Mouse (Mus musculus): ENCODE data around the gene Anks1. TPM values are rescaled to one million over a fixed set of nuclear protein-coding genes. Genes with fewer than 3 reads are reported as not detected.

The Anks1 gene
- polyA plus RNA-seq, 1 experiment from 2014 or later: 93.6 TPM

DNA sequence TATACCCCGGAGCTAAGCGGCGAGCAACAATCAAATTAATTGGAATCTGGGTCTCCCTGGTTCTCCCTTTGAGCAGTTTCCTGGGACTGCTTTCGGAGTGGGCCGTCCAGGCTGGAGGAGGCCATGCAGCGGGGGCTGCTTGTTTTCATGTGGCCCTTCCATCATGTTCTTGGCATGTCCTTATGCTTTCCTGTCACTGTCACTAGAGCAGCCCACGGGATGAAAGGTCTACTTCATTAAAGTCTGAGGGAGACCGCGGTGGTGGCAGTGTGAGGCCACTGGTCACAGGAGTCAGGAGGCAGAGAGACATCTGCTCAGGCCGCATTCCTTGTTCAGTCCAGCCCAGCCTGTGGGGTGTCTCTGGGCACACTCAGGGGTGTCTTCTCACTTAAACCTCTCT lies 123.1 kb downstream of the Anks1 start:
- Histone ChIP-seq H3K27ac (peak overlapping the region; percentile 64), H3K9ac (peak overlapping the region; percentile 45; the same call in 1 of the 2 replicates), H3K9me3 (no peaks in the 10 kb centered on the region), H3K27me3 (replicated peaks) (no peaks in the 10 kb centered on the region), H3K4me3 (no peak overlapping the region), H3K4me1 (peaks cover 47% of the 10 kb centered on the region), H3K4me2 (replicated peaks) (no peak overlapping the region), H3K36me3 (peaks cover 2% of the 10 kb centered on the region; the same call in 1 of the 2 replicates)
- WGBS: 66% methylated on average over 10 of the region's 10 CpGs
- ATAC-seq (ENCODE audit: low FRiP score, low read depth): no peak

GRCm38 (mm10) chr17:28033046-28033580 lies 124.0 kb downstream of the Anks1 start:
- no peak; the same call in 1 of the 2 replicates for ATAC-seq (ENCODE audit: low FRiP score, low read depth)

DNA sequence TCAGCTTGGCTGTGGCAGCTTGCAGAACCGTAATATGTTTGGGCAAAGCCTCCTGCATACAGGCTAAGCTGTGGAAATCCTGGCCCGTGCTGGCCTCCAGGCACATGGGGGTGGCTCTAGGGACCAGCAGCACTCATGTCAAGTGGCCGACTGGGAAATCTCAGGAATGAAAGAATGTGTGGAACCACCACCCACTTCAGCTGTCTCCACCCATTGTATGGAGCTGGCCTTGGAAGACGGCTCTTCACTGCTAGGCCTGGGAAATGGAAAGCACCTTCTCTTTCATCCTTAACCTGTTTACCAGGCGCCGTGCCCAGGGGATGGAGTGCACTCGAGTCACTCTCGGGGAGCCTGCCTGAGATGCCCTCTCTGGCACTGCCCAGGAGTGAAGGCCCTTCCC lies 125.9 kb downstream of the Anks1 start:
- no peak for ATAC-seq (ENCODE audit: low FRiP score, low read depth)
- H3K27ac ChIP-seq: no peak overlapping the region
- peaks cover 58% of the 10 kb centered on the region for H3K4me1 ChIP-seq
- no peak overlapping the region for H3K4me2 ChIP-seq (replicated peaks)
- no peak overlapping the region for H3K4me3 ChIP-seq
- no peaks in the 10 kb centered on the region for H3K36me3 ChIP-seq
- no peaks in the 10 kb centered on the region for H3K9me3 ChIP-seq
- H3K9ac ChIP-seq: no peak overlapping the region
- no peaks in the 10 kb centered on the region for H3K27me3 ChIP-seq (replicated peaks)
- 86% methylated on average over 8 of the region's 8 CpGs for WGBS

More at GRCm38 (mm10) chr17:28033046-28033580, 124.0 kb downstream of the Anks1 start:
- H3K27me3 ChIP-seq (replicated peaks): no peaks in the 10 kb centered on the region
- H3K36me3 ChIP-seq: no peaks in the 10 kb centered on the region
- H3K27ac ChIP-seq: peak overlapping the region; percentile 64
- H3K9me3 ChIP-seq: no peaks in the 10 kb centered on the region
- peaks cover 54% of the 10 kb centered on the region for H3K4me1 ChIP-seq
- 0 out of 2 replicates have a peak overlapping the region, but pooled peaks have one; percentile 45 for H3K9ac ChIP-seq
- H3K4me2 ChIP-seq (replicated peaks): peak overlapping the region; percentile 9; the same call in 1 of the 2 replicates
- H3K4me3 ChIP-seq: no peak overlapping the region
- 12% methylated on average over 3 of the region's 3 CpGs for WGBS

DNA sequence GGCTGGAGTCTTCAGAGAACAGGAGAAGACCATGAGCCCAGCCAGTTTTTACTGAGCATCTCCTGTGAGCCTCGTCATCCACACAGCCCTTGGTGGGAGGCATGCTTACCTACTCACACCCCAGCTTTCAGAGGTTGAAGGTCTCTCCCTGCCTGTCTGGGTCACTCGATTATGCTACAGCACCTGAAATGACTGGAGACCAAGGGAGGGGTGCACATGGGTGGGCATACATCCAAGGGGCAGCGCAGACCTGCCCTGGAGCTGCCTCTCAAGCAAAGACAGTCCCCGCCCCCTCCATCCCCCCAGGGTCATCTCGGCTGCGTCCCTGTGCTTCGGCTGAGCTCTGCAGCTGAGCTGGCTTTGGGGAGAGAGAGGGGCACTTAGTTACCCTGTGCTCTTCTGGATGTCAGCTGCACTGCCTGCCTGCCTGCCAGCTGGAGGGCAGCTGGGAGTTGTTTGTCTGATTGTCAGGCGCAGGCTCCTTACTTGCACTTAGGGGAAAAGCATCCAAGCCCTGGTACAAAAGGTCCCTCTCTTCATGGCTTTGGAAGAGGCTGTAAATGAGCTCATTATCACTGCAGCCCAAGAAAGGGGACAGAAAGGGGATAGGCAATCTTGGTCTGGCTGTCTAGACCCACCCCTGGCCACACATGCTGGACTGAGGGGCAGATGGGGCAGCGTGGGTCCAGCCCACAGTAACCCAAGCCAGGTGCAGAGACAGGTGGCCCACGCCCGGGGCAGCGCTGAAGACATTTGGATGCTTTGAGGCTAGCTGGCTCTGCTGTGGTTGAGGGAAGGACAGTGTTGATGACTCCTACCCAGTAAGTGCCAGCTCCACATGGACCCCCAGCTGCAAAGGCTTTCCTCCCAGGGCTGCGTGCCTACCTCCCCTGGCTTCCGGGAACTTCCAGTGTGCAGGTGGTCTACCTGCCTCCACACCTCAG lies 128.0 kb downstream of the Anks1 start:
- Histone ChIP-seq H3K9me3 (no peaks in the 10 kb centered on the region), H3K27ac (peak overlapping the region; percentile 65), H3K4me2 (replicated peaks) (no peak overlapping the region), H3K27me3 (replicated peaks) (no peaks in the 10 kb centered on the region), H3K4me3 (no peak overlapping the region), H3K4me1 (peaks cover 60% of the 10 kb centered on the region), H3K36me3 (no peaks in the 10 kb centered on the region), H3K9ac (0 out of 2 replicates have a peak overlapping the region, but pooled peaks have one; percentile 22)
- ATAC-seq (ENCODE audit: low FRiP score, low read depth): peak; percentile 70
- 43% methylated on average over 14 of the region's 14 CpGs for WGBS

- Histone ChIP-seq H3K36me3 (0 out of 2 replicates have a peak, but pooled peaks cover 11% of the 10 kb centered on the region), H3K4me3 (peak overlapping the region; percentile 31), H3K9me3 (no peaks in the 10 kb centered on the region), H3K4me1 (peaks cover 63% of the 10 kb centered on the region), H3K27ac (peak overlapping the region; percentile 70), H3K27me3 (replicated peaks) (no peaks in the 10 kb centered on the region), H3K4me2 (replicated peaks) (peak overlapping the region; percentile 60), H3K9ac (peak overlapping the region; percentile 59)
- ATAC-seq (ENCODE audit: low FRiP score, low read depth): peak; percentile 38; the same call in 1 of the 2 replicates
- WGBS: 16% methylated on average over 16 of the region's 16 CpGs
Observed at GRCm38 (mm10) chr17:28040620-28041019, 131.5 kb downstream of the Anks1 start.

DNA sequence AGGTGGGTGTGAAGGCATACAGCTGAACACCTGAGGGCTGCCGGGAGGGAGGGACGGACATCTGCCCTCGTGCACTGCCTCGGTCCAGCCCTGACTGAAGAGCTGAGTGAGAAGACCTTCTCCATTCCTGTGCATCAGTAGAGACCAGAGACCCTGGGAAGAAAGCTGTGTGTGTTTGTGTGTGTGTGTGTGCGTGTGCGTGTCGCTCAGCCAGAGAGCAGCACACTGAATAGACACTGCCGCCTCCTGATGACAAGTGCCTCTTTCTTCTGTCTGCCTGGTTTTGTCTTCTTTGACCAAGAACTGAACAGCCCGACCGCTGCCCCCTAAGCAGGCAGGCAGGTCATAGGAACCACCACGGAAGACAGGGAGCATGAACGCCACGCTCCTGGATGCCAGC lies 132.2 kb downstream of the Anks1 start:
- no peak for ATAC-seq (ENCODE audit: low FRiP score, low read depth)
- peak overlapping the region; percentile 31 for H3K4me3 ChIP-seq
- H3K27ac ChIP-seq: peak overlapping the region; percentile 70; the same call in 1 of the 2 replicates
- H3K36me3 ChIP-seq: 0 out of 2 replicates have a peak, but pooled peaks cover 11% of the 10 kb centered on the region
- 56% methylated on average over 13 of the region's 13 CpGs for WGBS
- H3K4me2 ChIP-seq (replicated peaks): peak overlapping the region; percentile 60
- no peaks in the 10 kb centered on the region for H3K9me3 ChIP-seq
- peak overlapping the region; percentile 59 for H3K9ac ChIP-seq
- no peaks in the 10 kb centered on the region for H3K27me3 ChIP-seq (replicated peaks)
- H3K4me1 ChIP-seq: peaks cover 63% of the 10 kb centered on the region

DNA sequence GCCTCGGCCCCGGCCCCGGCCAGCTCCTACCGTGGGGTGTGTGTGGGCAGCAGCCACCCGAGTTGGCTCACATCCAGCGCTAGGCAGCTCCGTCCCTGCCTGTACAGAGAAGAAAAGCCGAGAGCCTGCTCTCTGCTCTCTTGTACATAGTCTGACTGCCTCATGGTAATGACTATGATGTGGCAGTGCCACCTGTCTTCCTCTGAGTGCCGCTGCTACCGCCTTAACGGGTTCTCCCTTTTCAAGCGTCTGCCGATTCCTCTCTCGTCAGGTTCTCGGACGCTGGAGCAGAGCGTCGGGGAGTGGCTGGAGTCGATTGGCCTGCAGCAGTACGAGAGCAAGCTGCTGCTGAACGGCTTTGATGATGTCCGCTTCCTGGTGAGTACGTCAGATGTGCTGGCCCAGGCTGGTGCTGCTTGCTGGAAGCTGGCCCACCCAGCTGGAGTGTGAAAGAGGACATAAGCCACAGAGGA lies 133.2 kb downstream of the Anks1 start:
- peaks cover 53% of the 10 kb centered on the region for H3K4me1 ChIP-seq
- H3K27me3 ChIP-seq (replicated peaks): no peaks in the 10 kb centered on the region
- ATAC-seq (ENCODE audit: low FRiP score, low read depth): peak; percentile 61
- H3K9ac ChIP-seq: peak overlapping the region; percentile 59
- 44% methylated on average over 23 of the region's 23 CpGs for WGBS
- H3K36me3 ChIP-seq: peaks cover 17% of the 10 kb centered on the region; the same call in 1 of the 2 replicates
- H3K4me2 ChIP-seq (replicated peaks): peak overlapping the region; percentile 60
- H3K9me3 ChIP-seq: no peaks in the 10 kb centered on the region
- H3K4me3 ChIP-seq: peak overlapping the region; percentile 31
- peak overlapping the region; percentile 64 for H3K27ac ChIP-seq

DNA sequence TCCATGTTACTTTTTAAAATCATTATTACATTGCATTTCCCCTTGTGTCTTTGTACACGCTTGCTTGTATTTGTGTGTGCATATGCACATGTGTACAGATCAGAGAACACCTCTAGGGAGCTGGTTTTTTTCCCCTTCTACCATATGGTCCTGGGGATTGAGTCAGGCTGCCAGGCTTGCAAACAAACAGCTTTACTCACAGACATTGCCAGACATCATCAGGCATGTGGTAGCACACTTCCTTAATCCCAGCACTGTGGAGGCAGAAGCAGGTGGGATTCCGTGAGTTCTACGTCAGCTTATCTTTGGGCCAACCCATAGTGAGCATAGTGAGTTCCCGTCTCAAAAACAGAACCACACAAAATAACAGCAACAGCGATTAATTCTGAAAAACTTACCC lies 137.9 kb downstream of the Anks1 start:
- Histone ChIP-seq H3K27ac (no peak overlapping the region), H3K27me3 (replicated peaks) (no peaks in the 10 kb centered on the region), H3K4me1 (peaks cover 16% of the 10 kb centered on the region), H3K4me3 (no peak overlapping the region), H3K4me2 (replicated peaks) (no peak overlapping the region), H3K9ac (no peak overlapping the region), H3K36me3 (peaks cover 44% of the 10 kb centered on the region), H3K9me3 (no peaks in the 10 kb centered on the region)
- WGBS: 89% methylated on average over 5 of the region's 5 CpGs
- no peak for ATAC-seq (ENCODE audit: low FRiP score, low read depth)

GRCm38 (mm10) chr17:28047520-28047919 lies 138.4 kb downstream of the Anks1 start:
- no peak overlapping the region for H3K9ac ChIP-seq
- WGBS: 83% methylated on average over 5 of the region's 5 CpGs
- H3K4me1 ChIP-seq: peaks cover 11% of the 10 kb centered on the region

GRCm38 (mm10) chr17:28048425-28048824 lies 139.3 kb downstream of the Anks1 start:
- Histone ChIP-seq H3K27me3 (replicated peaks) (no peaks in the 10 kb centered on the region), H3K4me3 (no peak overlapping the region), H3K4me2 (replicated peaks) (no peak overlapping the region), H3K27ac (no peak overlapping the region), H3K9ac (no peak overlapping the region), H3K9me3 (no peaks in the 10 kb centered on the region), H3K36me3 (peaks cover 58% of the 10 kb centered on the region), H3K4me1 (peaks cover 2% of the 10 kb centered on the region)
- WGBS: 45% methylated on average over 4 of the region's 4 CpGs
- peak; percentile 76; the same call in 1 of the 2 replicates for ATAC-seq (ENCODE audit: low FRiP score, low read depth)

More at GRCm38 (mm10) chr17:28047520-28047919, 138.4 kb downstream of the Anks1 start:
- Histone ChIP-seq H3K27ac (no peak overlapping the region), H3K9me3 (no peaks in the 10 kb centered on the region), H3K4me2 (replicated peaks) (no peak overlapping the region), H3K27me3 (replicated peaks) (no peaks in the 10 kb centered on the region), H3K36me3 (peaks cover 49% of the 10 kb centered on the region), H3K4me3 (no peak overlapping the region)
- no peak for ATAC-seq (ENCODE audit: low FRiP score, low read depth)

DNA sequence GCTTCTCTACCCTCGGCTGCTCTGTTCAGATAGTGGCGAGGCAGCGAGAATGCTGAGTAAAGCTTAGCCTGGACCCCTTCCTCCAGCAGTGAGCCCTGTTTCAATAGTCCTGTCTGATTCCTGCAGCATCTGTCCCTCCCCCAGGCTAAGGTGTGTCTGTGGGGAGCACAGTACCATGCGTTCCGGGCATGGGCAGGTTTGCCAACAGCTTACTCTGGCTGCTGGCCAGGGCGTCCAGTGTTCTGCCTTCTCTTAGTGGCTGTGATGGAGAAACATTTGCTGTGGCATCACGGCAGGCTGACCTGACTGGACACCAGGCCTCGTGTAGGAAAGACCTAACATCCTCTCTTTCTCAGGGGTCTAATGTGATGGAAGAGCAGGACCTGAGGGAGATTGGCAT lies 141.1 kb downstream of the Anks1 start:
- 96% methylated on average over 8 of the region's 8 CpGs for WGBS
- H3K4me3 ChIP-seq: no peak overlapping the region
- H3K36me3 ChIP-seq: peaks cover 66% of the 10 kb centered on the region
- no peak overlapping the region for H3K27ac ChIP-seq
- H3K4me1 ChIP-seq: no peaks in the 10 kb centered on the region
- H3K27me3 ChIP-seq (replicated peaks): no peaks in the 10 kb centered on the region
- 0 out of 2 replicates have a peak overlapping the region, but pooled peaks have one; percentile 29 for H3K9ac ChIP-seq
- no peaks in the 10 kb centered on the region for H3K9me3 ChIP-seq
- no peak overlapping the region for H3K4me2 ChIP-seq (replicated peaks)
- no peak for ATAC-seq (ENCODE audit: low FRiP score, low read depth)

DNA sequence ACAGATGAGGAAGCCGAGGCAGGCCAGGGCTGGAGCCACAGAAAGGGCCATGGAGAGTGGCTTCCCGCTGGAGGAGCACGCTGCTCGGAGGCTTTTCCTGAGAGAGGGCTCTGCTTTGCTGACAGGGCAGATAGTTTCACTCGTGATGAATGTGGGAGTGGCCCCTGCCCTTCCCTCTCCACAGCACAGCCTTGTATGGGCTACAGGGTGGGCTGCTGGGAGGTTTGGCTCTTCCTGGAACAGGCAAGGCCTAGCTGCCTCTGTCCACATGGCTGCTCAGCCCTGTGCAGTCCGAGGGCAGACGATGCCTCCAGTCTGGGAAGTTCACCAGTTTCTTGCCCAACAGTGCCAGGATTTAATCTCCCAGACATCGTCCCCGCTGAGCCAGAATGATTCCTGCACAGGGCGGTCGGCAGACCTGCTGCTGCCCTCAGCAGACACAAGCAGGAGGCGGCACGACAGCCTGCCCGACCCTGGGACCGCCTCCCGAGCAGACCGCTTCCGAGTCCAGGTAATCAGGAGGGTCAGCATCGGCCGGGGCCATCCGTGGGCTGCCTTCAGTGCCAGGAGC lies 143.3 kb downstream of the Anks1 start:
- H3K4me1 ChIP-seq: no peaks in the 10 kb centered on the region
- H3K4me2 ChIP-seq (replicated peaks): no peak overlapping the region
- WGBS: 83% methylated on average over 21 of the region's 21 CpGs
- ATAC-seq (ENCODE audit: low FRiP score, low read depth): no peak
- no peak overlapping the region for H3K4me3 ChIP-seq
- H3K27me3 ChIP-seq (replicated peaks): no peaks in the 10 kb centered on the region
- H3K9ac ChIP-seq: no peak overlapping the region
- peaks cover 66% of the 10 kb centered on the region for H3K36me3 ChIP-seq
- H3K9me3 ChIP-seq: no peaks in the 10 kb centered on the region
- H3K27ac ChIP-seq: no peak overlapping the region

All from neural tube, embryonic 12.5 days (tissue).